Mouse (Mus musculus) adrenal gland, postnatal 10 days (tissue): ENCODE data around the gene Prkcq. TPM values are rescaled to one million over a fixed set of nuclear protein-coding genes. Genes with fewer than 3 reads are reported as not detected.
A peak's percentile ranks its signal among the peaks of the same experiment; 100 is the strongest.

Experiments
- DNase-seq: peaks from one replicate; pipeline ENCODE4 v3.0.0; 2021; ENCODE audit warnings: mixed read lengths
- long read RNA-seq, 2 experiments: library from polyadenylated mRNA; stranded (forward); transcript quantifications; one replicate each; pipeline ENCODE4 v2.0.0; 2021
- total RNA-seq, 2 experiments: library from RNA; stranded (reverse); gene quantifications; 2 replicates each; pipeline ENCODE4 v1.2.3; 2021

Prkcq gene
- 1 to 10 TPM; 3.5 to 9.3 TPM for total RNA-seq
- long read RNA-seq, experiment 1, transcript Prkcq-201 (18 exons, 3,583 nt) = major isoform, 6 of 7 reads
- long read RNA-seq, experiment 1, partial matches to known transcripts = 0 of 7 reads
- long read RNA-seq, experiment 1, other reads (novel, unspliced or antisense) = 1 of 7 reads
- long read RNA-seq, experiment 2, partial matches to known transcripts = 0 of 5 reads
- long read RNA-seq, experiment 2, other reads (novel, unspliced or antisense) = 1 of 5 reads

GRCm38 (mm10) chr2:11171754-11172501 lies at the start of gene Prkcq:
Prkcq (plus strand) TSS chr2:11172108.
- DNase-seq = peak; percentile 68

GRCm38 (mm10) chr2:11130881-11131280 lies 41.0 kb upstream of the Prkcq start:
- no peak for DNase-seq

DNA sequence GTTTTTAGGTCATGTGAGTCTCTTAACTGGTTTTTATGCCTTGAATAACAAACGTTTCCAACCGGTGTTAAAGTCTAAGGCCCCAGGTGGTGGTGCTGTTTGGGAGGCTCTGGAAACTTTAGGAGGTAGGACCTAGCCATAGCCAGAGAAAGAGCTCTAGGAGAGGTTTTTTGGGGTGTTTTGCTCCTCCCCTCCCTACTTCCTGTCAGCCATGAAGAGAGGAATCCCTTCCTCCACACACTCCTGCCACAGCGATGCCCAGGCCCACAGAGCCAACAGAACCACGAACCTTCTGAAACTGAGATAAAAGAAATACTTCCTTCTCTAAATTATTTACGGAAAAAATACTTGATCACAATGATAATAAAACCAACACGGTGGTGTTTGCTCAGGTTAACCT lies 36.2 kb upstream of the Prkcq start:
- DNase-seq = no peak

DNA sequence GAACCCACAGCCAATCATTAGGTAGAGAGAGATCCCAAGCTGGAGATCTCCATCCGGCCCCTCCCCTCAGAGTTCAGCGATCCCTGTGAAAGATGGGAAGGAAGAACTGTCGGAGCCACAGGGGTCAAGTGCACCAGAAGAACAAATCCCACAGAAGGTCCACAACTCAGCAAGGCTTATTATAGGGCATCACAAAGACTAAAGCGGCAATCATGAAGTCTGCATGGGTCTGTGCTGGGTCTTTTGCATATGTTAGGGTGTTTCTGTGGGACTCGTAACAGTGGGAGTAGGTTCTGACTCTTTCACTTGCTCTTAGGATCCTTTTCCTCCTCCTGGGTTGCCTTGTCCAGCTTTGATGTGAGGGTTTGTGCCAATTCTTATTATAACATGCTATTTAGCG lies 33.8 kb upstream of the Prkcq start:
- DNase-seq = no peak

- DNase-seq = no peak
These were observed 32.3 kb upstream of the Prkcq start for GRCm38 (mm10) chr2:11139518-11140152.

GRCm38 (mm10) chr2:11140385-11140784 lies 31.5 kb upstream of the Prkcq start:
- no peak for DNase-seq

DNA sequence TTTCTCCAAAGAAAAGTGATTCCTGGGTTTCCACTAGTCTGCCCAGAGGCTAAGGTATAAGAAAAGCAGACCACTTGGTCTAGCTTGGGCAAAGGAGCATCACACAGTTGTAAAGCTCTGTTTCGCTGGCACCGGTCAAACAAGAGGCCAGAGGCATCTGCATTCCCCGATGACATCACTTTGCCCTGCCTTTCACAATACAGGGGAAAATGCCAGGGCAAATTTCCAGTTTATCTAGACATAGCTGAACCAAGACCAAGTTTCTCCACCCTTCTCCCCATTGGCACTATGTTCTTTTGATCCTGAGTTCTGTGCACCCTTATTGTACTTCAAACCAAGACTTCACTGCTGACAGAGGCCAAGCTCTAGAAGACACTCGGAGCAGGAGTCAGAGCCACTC lies 22.8 kb upstream of the Prkcq start:
- DNase-seq = peak; percentile 46

GRCm38 (mm10) chr2:11150975-11151374 lies 20.9 kb upstream of the Prkcq start:
- no peak for DNase-seq

DNA sequence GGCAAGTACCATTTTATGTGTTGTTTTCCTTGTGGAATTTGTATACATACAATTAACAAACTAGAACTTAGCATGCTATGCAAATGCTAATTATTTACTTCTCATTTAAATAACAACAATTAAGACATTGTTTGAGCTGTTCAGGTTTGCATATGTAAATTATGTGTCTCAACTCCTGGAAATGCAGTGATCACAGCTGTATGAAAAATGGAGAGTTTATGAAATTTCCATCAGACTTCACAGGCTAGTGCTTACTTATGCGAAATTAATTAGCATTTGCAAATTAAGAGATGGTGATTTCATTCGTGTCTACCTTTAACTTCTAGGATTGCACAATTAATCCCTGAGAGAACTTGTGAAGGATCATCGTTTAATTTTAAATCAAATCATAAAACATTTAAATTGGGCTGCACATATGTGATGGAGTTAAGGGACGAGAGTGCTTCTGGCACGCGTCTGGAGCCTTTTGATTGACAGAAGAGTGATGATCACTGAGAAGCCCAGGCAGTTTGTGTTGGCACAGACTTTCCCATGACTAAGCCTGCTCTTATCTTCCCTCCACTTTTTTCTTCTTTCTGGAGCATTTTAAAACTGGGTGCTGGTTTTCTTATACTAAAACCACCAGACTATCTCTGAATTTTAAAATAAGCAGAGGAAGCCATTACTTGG lies 20.1 kb upstream of the Prkcq start:
- no peak for DNase-seq

GRCm38 (mm10) chr2:11159641-11160040 lies 12.3 kb upstream of the Prkcq start:
- no peak for DNase-seq

DNA sequence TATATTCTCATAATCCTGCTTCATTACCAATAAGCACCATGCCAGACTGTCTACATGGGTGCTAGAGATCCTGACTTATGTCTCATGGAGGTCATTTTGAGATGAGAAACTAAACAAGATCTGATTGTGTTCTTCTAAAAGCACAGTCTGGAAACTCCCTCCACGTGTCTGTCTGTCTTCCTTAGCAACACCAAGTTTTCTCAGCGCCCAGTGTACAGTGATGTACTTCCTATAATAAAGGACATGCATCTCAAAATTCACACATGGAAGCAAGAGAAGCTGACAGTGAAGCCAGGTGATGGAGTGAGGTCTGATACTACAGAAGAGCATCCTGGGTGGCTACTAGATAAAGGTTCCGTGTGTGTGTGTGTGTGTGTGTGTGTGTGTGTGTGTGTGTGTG lies 11.2 kb upstream of the Prkcq start:
- DNase-seq = no peak

DNA sequence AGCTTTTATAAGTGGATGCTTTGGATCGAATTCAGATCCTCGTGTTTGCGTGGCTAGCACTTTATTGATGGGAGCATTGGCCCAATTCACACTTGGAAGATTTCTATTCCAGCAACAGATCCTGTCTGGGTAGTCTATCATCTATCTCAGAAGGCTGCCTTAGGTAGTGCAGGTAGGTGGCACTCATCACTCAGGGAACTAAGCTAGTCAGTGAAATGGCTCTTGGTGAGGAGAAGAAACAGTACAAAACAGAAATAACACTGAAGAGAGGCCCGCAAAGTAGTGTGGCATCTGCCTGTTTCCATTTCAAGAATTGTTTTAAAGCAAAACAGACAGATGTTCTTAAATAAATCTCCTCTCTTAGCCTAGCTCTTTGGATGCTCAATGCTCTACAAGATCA lies 10.6 kb upstream of the Prkcq start:
- no peak for DNase-seq

- no peak for DNase-seq
These were observed 9.2 kb upstream of the Prkcq start for GRCm38 (mm10) chr2:11162701-11163100.

DNA sequence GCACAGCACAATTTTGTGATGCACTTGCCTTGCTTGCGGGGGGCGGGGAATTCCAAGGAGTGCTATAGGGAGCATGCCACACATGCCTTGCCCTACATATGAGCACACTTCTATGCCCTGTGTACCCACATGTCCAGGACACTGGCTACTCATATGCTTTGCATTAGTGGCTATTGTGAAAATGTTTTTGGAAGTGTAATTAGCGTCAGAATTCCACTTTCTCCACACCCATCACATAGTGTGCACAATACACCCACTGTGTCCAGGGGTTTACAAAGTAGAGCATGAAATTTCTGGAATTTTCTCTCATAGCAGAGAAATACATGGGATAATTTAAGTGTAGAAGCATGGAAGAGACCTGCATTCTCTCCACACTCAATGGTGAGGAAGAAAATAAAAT lies 7.7 kb upstream of the Prkcq start:
- no peak for DNase-seq

GRCm38 (mm10) chr2:11169721-11170335 lies 2.1 kb upstream of the Prkcq start:
- DNase-seq = no peak

- DNase-seq = no peak
These were observed 1.0 kb downstream of the Prkcq start for GRCm38 (mm10) chr2:11172831-11173414.

- DNase-seq = no peak
These were observed 1.6 kb downstream of the Prkcq start for GRCm38 (mm10) chr2:11173521-11173920.

GRCm38 (mm10) chr2:11174101-11174500 lies 2.2 kb downstream of the Prkcq start:
- no peak for DNase-seq

DNA sequence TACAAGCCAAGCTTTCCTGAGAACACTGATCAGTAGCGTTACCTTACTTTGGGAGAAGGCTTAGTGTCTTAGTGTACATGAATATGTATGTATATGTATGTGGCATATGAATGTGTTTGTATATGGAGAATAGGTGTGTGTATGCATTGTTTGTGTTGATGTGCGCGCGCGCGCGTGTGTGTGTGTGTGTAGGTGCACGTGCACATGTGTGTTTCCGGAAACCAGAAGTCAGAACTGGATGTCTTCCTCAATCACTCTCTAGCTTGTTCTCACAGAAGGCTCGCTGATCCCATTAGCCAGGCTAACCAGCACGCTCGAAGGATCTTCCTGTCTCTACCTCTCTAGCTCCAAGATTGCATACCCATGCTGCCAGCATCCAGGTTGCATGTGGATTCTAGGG lies 6.0 kb downstream of the Prkcq start:
- no peak for DNase-seq

GRCm38 (mm10) chr2:11181510-11181909 lies 9.6 kb downstream of the Prkcq start:
- no peak for DNase-seq

DNA sequence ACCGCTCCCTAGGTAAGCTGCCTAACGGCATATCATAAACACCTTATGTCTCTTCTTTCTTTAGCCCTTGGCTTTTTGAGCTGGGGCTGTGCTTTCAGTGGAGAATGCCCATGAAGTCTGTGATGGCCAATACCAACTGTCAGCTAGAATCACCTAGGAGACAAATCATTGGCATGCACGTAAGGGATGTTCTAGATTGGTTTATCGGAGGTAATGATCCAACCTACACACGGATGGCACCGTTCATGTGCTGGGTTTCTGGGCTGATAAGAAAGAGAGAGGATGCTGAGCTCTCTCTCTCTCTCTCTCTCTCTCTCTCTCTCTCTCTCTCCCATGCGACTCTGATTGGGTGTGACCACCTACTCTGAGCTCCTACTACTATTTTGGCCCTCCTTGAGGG lies 10.2 kb downstream of the Prkcq start:
- no peak for DNase-seq

DNA sequence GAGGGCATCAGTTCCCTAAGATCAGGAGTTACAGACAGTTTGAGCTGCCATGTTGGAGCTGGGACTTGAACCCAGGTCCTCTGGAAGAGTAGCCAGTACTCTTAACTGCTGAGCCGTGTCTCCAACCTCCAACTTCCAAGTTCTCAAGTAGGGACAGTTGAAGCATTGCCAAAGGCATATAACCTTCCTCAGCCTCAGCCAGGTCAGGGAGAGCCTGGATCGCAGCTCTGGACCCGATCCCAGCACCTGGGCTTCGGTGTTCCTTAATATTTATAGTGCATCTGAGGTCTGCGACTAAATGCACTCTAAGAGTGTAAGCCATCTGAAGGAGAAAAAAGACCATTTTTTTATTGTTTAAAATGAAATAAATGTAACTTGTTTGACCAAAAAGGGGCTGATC lies 12.1 kb downstream of the Prkcq start:
- no peak for DNase-seq
